Mouse (Mus musculus): ENCODE results near the gene Cenpa. TPM values are rescaled to one million over a fixed set of nuclear protein-coding genes. Genes with fewer than 3 reads are reported as not detected.
A peak's percentile ranks its signal among the peaks of the same experiment; 100 is the strongest.

Gene Cenpa
- 171 and 175 TPM in 2 replicates for polyA plus RNA-seq (2015; fragmentation: Nextera tagmentation; extraction: Ambion mirVana)

- Histone ChIP-seq H3K4me2 (ENCODE audit: low read length) (peak within 1 kb of the TSS; percentile 72), H3K27me3 (ENCODE audit: insufficient read depth, low read length) (no peaks in the 10 kb centered on the region), H3K36me3 (ENCODE audit: insufficient read depth, low read length) (no peaks in the 10 kb centered on the region), H3K4me1 (replicated peaks; ENCODE audit: insufficient read depth, low read length) (no peaks in the 10 kb centered on the region), H3K9ac (ENCODE audit: low read depth, low read length) (peak within 1 kb of the TSS; percentile 75), H3K27ac (peak within 1 kb of the TSS; percentile 90), H3K4me3 (replicated peaks; ENCODE audit: low read depth, low read length) (peak within 1 kb of the TSS; percentile 94), H3K9me3 (replicated peaks; ENCODE audit: low read length) (no peaks in the 10 kb centered on the region)
- TF ChIP-seq CTCF (IDR thresholded peaks at IDR 0.05; ENCODE audit: low read depth) = no peak
- peak; percentile 91 for ATAC-seq (replicated peaks; ENCODE audit: low FRiP score, low read depth)
- DNase-seq (ENCODE audit: low spot score) = peak; percentile 99
- under 1% methylated on average over 40 of the region's 40 CpGs for WGBS
Measured at GRCm38 (mm10) chr5:30666391-30667195, at the start of gene Cenpa. Cenpa (plus strand) TSS chr5:30666777.

DNA sequence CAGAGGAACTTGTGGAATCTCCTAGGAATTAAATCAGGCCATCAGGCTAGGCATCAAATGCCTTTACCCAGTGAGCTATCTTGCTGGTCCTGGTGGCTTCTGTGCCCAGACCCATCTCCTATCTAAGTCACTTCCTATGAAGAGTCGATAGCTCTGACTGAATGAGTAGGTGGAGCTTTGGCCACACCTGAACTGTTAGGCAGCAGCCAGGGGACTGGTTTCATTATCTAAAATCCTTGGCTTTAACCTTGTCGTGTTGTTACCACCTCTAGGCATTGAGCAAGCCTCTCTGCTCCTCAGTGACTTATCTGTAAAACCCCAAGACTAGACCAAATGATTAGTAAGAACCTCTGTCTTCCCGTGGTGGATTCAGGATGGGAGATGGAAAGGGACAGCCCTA is 49.2 kb upstream of the Cenpa start:
- Histone ChIP-seq H3K9me3 (replicated peaks; ENCODE audit: low read length) (no peaks in the 10 kb centered on the region), H3K4me2 (ENCODE audit: low read length) (no peak overlapping the region), H3K27me3 (ENCODE audit: insufficient read depth, low read length) (peaks cover 12% of the 10 kb centered on the region), H3K36me3 (ENCODE audit: insufficient read depth, low read length) (no peaks in the 10 kb centered on the region), H3K9ac (ENCODE audit: low read depth, low read length) (no peak overlapping the region), H3K4me1 (replicated peaks; ENCODE audit: insufficient read depth, low read length) (peaks cover 21% of the 10 kb centered on the region), H3K27ac (no peak overlapping the region), H3K4me3 (replicated peaks; ENCODE audit: low read depth, low read length) (no peak overlapping the region)
- no peak for TF ChIP-seq CTCF (IDR thresholded peaks at IDR 0.05; ENCODE audit: low read depth)
- DNase-seq (ENCODE audit: low spot score) (no peak), ATAC-seq (replicated peaks; ENCODE audit: low FRiP score, low read depth) (no peak)
- 23% methylated on average over 3 of the region's 3 CpGs for WGBS

- Histone ChIP-seq H3K4me3 (replicated peaks; ENCODE audit: low read depth, low read length) (no peak overlapping the region), H3K9me3 (replicated peaks; ENCODE audit: low read length) (no peaks in the 10 kb centered on the region), H3K36me3 (ENCODE audit: insufficient read depth, low read length) (no peaks in the 10 kb centered on the region), H3K27ac (no peak overlapping the region), H3K4me1 (replicated peaks; ENCODE audit: insufficient read depth, low read length) (peaks cover 26% of the 10 kb centered on the region), H3K4me2 (ENCODE audit: low read length) (no peak overlapping the region), H3K9ac (ENCODE audit: low read depth, low read length) (no peak overlapping the region), H3K27me3 (ENCODE audit: insufficient read depth, low read length) (peaks cover 16% of the 10 kb centered on the region)
- WGBS = 37% methylated on average over 11 of the region's 11 CpGs
- ATAC-seq (replicated peaks; ENCODE audit: low FRiP score, low read depth) (no peak), DNase-seq (ENCODE audit: low spot score) (no peak)
- no peak for TF ChIP-seq CTCF (IDR thresholded peaks at IDR 0.05; ENCODE audit: low read depth)
Measured at GRCm38 (mm10) chr5:30617851-30618250, 48.7 kb upstream of the Cenpa start.

- Histone ChIP-seq H3K4me1 (replicated peaks; ENCODE audit: insufficient read depth, low read length) (peaks cover 27% of the 10 kb centered on the region), H3K36me3 (ENCODE audit: insufficient read depth, low read length) (no peaks in the 10 kb centered on the region), H3K9me3 (replicated peaks; ENCODE audit: low read length) (no peaks in the 10 kb centered on the region), H3K27ac (no peak overlapping the region), H3K27me3 (ENCODE audit: insufficient read depth, low read length) (peaks cover 17% of the 10 kb centered on the region), H3K4me3 (replicated peaks; ENCODE audit: low read depth, low read length) (no peak overlapping the region), H3K4me2 (ENCODE audit: low read length) (no peak overlapping the region), H3K9ac (ENCODE audit: low read depth, low read length) (no peak overlapping the region)
- no peak for ATAC-seq (replicated peaks; ENCODE audit: low FRiP score, low read depth)
- no peak for DNase-seq (ENCODE audit: low spot score)
- 71% methylated on average over 8 of the region's 8 CpGs for WGBS
- no peak for TF ChIP-seq CTCF (IDR thresholded peaks at IDR 0.05; ENCODE audit: low read depth)
Measured at GRCm38 (mm10) chr5:30618376-30619003, 48.1 kb upstream of the Cenpa start.

GRCm38 (mm10) chr5:30619211-30619610 is 47.4 kb upstream of the Cenpa start:
- no peak overlapping the region for H3K9ac ChIP-seq (ENCODE audit: low read depth, low read length)
- H3K36me3 ChIP-seq (ENCODE audit: insufficient read depth, low read length) = no peaks in the 10 kb centered on the region
- no peak overlapping the region for H3K4me2 ChIP-seq (ENCODE audit: low read length)
- H3K9me3 ChIP-seq (replicated peaks; ENCODE audit: low read length) = no peaks in the 10 kb centered on the region
- H3K4me3 ChIP-seq (replicated peaks; ENCODE audit: low read depth, low read length) = no peak overlapping the region
- peaks cover 17% of the 10 kb centered on the region for H3K27me3 ChIP-seq (ENCODE audit: insufficient read depth, low read length)
- H3K4me1 ChIP-seq (replicated peaks; ENCODE audit: insufficient read depth, low read length) = peaks cover 24% of the 10 kb centered on the region
- TF ChIP-seq CTCF (IDR thresholded peaks at IDR 0.05; ENCODE audit: low read depth) = no peak
- ATAC-seq (replicated peaks; ENCODE audit: low FRiP score, low read depth) (no peak), DNase-seq (ENCODE audit: low spot score) (no peak)
- WGBS = 76% methylated on average over 2 of the region's 2 CpGs
- H3K27ac ChIP-seq = no peak overlapping the region

DNA sequence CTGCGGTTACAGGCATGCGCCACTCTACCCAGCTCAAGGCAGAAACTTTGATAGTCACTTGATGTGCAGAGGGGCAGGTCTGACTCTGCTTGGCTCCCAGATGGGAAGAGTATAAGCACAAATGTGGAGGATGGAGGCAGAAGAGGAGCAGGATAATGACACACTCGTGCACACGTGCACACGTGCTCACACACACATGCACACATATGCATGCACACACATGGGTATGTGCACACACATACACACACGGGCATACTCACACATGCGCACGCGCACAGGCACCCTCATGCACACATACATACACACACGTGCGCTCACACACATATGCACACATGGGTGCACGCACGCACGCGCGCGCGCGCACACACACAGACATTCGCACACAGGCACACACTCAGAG is 46.0 kb upstream of the Cenpa start:
- ATAC-seq (replicated peaks; ENCODE audit: low FRiP score, low read depth) (no peak), DNase-seq (ENCODE audit: low spot score) (no peak)
- WGBS = 96% methylated on average over 20 of the region's 20 CpGs
- Histone ChIP-seq H3K27me3 (ENCODE audit: insufficient read depth, low read length) (peaks cover 17% of the 10 kb centered on the region), H3K9me3 (replicated peaks; ENCODE audit: low read length) (no peaks in the 10 kb centered on the region), H3K4me1 (replicated peaks; ENCODE audit: insufficient read depth, low read length) (peaks cover 12% of the 10 kb centered on the region; the same call in 1 of the 2 replicates), H3K4me2 (ENCODE audit: low read length) (no peak overlapping the region), H3K27ac (no peak overlapping the region), H3K9ac (ENCODE audit: low read depth, low read length) (no peak overlapping the region), H3K36me3 (ENCODE audit: insufficient read depth, low read length) (no peaks in the 10 kb centered on the region), H3K4me3 (replicated peaks; ENCODE audit: low read depth, low read length) (no peak overlapping the region)
- TF ChIP-seq CTCF (IDR thresholded peaks at IDR 0.05; ENCODE audit: low read depth) = no peak

Data from kidney, postnatal 0 days (tissue).